Mouse (Mus musculus): Measurements from ENCODE around the gene Arhgap6.

Gene Arhgap6

DNA sequence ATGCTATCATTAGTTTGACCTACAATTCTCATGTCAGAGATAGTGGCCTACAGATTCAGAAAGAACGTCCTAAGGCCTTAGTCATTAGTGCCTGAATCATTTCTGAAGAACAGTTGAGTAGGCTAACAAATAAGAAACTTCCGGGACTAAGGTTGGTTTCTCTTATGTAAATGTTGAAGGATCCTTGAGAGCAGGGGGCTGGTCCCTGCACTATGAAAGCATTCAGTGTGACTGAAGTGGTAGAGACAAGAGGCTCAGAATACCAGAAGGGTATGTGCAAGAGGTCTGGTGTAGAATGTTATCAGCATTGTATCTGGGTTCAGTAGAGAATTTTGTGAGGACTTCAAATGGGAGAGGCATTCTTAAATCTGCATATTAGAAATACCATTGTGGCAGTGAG, 185.5 kb downstream of the Arhgap6 start:
- no peak for DNase-seq (ENCODE audit: low spot score)

DNA sequence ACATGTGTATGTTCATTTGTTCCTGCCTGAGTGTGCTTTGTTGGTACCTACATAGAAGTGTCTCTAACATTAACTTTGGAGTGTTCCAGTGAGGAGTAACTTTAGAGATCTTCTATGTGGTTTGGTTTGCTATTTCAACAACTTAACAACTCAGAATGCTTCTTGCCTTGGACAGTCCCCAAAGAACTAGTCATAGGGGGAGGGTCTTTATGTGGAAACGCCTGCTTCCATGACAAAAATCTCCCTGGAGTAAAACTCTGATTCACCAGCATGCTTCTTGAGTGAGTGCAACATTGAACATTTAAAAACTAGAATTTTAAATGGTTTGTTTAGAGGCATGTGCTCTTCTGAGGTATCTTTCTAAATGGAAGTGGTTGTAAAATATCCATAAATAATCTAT, 212.2 kb downstream of the Arhgap6 start:
- DNase-seq (ENCODE audit: low spot score): no peak

DNA sequence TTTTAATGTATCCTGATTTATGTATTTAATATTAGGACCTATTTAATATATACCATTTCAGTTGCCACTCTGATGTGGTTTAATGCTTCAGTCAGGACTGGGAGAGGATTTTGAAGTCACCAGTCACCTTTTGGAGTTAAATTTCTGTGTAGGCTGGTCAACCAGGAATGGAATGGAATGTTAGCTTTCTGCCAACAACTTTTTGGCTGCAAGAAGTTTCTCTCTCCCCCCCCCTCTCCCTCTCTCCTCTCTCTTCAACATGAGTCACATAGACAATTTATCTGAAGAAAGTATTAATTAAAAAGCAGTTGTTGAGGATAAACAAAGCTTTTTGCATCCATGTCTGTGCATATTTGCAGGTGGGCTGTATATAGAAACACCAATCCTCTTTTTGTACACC, 217.8 kb downstream of the Arhgap6 start:
- DNase-seq (ENCODE audit: low spot score): no peak

DNA sequence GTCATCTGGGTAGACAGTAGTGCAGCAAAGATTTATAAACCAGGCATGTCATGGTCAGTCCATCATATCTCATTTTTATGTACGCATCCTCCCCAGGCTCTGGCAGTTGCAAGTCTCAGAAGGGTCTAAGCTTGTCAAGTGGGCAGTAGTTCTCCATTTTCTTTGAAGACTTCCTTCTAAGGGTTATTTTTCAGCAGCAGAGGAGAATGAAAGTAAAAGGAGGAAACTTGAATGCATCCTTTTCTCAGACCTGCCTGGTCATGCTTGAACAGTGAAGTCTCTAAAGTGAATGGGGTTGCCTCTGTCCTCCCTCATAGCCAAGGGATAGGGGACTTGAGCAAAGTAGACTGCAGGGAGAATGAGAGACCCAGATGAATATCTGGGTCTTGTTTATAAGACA, 239.5 kb downstream of the Arhgap6 start:
- no peak for DNase-seq (ENCODE audit: low spot score)

DNA sequence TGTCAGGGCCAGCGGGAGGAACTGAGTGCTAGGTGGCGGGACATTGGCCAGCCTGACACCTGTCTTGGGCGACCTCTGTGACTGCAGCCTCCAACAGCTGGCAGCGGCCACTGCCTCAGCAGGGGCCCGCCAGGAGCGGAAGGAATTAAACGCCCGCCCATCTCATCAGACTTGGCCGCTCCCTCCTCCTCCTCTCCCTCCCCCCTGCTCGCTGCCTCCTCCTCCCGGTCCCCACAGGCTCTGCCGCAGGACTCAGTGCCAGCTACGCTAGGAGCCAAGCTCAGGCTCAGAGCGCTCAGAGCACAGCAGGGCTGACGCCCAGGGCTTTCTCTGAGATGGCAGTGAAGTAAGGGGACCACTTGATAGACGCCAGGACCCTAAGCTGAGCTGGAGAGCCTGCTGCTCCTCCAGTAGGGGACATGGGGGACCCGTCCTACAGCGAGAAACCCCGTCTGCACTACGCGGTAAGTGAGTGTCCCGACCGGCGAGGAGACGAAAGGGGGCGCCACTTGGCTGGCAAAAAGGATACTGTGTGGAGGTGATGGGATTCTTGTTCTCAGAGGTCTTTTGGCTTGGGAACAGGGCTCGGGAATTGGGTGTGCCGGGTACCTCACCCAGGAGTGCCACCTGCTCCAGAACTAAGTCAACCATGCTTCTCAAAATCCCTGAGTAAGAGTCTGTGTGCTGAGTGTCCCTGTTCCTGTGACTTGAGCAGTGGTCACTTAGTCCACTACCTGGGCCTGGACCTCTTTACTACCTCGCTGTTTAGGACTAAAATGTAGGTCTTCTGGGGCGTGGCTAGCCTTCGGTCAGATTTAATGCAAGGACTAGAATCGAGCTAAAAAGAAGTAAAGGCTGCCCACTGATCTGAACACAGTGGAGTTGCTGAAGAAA, 241.8 kb downstream of the Arhgap6 start:
- peak; percentile 35 for DNase-seq (ENCODE audit: low spot score)

DNA sequence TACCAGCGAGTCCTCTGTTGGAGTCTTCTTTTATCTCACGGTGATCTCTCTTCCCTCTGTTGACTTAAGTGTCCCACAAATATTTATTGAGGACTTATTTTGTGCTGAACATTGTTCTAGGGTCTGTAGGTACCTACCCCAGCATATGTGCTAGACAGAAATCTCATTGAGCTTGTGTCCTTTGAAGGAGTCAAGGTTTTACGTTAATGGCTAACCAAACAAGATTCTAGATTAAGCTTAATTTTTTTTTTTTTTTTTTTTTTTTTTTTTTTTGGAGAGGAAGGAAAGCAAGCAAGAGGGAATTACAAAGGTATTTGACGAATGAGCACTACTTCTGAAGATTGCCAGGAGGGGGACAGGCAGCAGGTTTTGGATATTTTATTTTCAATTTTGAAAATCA, 242.5 kb downstream of the Arhgap6 start:
- DNase-seq (ENCODE audit: low spot score): no peak

DNA sequence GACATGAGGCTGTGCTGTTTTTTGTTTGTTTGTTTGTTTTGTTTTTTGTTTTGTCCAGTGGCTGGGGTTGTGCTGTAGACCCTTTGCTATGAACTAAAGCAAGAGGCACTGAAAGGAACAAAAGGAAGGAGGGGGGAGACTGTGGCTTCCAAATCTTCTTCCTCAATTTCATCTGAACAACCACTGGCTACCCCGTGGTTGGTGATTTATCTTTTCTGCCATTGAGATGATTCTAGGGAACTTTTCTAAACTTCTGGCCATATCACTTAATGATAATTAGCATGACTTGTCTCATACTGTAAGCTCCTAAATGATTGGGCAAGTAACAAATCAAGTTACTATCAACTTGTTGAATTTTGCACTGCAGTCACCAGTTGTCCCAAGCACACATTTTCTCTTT, 249.0 kb downstream of the Arhgap6 start:
- no peak for DNase-seq (ENCODE audit: low spot score)

DNA sequence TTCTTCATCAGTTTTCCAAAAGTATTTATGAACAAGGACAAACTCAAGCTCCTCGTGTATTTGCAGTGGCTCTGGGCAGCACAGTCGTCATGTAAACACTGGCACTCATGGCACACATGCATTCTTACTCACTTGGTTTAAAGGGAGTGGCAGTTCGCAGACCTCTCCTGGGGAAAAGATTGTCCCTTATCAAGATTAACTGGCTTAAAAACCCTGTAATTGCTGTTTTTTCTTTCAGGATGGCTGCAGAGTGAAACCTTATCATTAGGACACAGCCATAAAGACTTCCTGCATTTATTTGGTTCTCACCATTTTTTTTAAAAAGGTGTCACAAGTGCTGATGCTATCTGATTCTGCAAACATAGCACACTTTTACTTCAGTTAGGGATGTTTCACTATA, 252.7 kb downstream of the Arhgap6 start:
- no peak for DNase-seq (ENCODE audit: low spot score)

DNA sequence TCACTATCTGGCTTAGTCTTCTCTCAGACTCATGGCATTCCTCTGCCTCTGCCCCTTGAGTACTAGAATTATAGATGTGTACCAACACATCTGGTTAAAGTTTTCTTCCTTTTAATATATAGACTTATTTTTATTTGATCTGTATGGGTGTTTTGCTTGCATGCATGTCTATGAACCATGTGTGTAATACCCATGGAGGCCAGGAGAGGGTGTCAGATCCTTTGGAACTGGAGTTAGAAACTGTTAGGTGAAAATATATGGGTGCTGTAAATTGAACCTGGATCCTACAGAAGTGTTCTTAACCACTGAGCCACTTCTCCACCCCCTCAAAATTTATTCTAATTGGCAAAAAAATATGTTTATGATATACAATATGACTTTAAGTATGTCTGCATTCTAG, 254.7 kb downstream of the Arhgap6 start:
- DNase-seq (ENCODE audit: low spot score): no peak

DNA sequence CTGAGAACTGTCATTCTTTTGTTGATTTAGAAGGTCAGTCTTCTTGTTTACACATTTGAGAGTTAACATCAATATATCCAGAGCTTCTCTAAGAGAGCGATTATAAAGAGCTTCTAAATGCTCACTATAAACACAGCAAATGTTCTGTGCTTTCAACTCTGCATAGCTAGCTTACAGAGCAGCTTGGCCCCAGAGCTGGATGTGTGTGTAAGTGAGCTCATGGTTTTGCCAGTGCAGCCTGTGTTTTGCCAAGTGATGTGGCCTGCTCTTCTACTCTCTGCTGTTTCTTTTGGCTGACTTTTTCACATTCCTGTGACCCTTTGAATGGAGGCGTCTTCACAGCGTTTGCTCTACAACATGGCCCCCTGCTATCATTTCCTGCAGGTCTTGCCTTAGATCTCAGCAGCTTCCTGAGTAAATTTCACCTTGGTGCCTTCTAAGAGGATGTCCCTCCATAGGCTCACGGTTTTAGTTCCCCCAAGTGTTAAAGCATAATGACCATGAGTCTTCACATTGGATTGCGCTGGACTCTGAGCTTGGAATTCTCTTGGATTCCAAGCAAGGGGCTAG, 259.1 kb downstream of the Arhgap6 start:
- DNase-seq (ENCODE audit: low spot score): no peak

DNA sequence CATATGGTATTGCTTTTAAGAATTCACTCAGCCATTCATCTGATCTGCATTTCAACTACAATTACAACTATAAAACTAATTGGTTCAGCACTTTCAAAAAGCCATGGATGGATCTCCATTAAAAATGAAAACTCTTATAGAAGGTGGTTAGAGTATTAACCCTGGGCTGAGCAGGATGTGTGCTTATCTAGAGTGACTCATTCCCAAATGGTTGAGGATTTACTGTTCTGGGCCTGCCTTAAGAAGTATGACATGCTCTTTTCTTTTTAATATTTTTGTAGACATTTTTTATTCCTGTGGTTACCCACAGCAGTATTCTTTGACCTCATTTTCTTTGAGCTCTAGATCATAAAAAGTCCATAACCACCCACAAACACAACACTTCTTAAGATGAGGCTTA, 267.7 kb downstream of the Arhgap6 start:
- DNase-seq (ENCODE audit: low spot score): no peak

DNA sequence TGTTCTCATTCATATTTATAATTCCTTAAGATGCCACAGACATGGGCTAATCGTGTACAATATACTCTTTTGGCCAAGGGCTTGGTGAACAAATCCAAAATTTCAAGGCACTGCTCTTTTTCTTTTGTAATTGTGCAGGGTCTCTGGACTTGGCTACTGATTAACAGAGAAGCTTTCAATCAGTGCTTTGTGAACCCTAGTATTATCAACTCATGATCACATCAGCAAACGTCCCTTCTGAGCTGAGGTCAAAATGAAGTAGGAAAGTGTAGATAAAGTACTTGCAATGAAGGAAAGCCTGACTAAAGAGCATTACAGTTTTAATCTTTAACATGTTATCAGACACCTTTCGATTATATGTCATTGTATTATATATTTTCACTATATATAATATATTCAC, 270.4 kb downstream of the Arhgap6 start:
- DNase-seq (ENCODE audit: low spot score): no peak

DNA sequence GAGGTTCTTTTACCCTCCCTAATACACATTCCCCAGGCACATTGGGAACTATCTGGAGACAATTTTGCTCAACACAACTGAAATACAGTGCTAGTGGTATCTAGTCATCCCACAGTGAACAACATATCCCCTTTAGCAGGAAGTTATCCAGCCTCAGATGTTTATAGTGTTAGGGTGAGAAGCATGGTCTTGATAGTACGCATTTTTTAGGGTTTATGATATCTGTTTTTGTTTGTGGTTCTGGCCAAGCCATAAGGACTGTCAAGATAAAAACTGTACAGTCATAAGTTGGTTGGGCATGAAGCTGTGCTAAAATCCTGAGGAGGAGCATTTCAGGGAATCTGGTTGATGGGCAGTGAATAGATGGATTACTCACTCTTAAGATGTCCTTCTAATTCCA, 271.0 kb downstream of the Arhgap6 start:
- no peak for DNase-seq (ENCODE audit: low spot score)

DNA sequence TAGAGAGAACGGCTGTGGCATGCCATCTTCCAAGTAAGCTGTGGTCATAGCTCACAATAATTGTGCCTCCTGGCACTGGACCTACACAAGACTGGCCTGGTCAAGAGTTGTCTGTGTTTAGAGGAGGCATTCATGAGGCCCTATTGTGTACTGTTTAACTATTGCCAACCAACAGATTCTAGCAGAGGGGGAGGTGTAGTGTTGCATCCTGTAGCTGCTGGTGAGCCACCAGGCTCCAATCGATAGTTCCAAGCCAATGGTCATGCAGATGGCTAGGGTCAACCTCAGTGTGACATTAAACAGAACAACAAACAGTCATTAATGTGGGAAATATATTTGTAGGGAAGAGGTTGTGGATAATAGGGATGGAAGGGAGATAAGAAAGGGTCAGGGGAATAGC, 280.1 kb downstream of the Arhgap6 start:
- DNase-seq (ENCODE audit: low spot score): no peak

DNA sequence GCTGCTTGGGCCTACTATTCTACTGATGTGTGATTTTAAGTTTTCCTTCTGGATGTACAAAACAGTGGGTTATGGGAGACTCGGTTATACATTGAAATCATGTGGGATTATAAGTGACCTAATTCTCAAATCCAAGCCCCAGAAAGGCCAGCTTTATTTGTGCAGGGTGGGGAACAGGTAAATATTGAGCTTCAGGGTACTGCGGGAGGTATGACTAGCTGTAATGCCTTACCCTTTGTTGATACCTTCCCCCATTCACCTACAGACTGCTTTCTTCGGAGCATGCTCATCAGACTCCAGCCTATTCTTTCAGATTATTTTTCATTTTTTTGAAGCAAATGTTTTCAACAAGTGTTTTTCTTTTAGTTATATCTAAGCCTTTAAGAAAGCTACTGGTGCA, 286.7 kb downstream of the Arhgap6 start:
- DNase-seq (ENCODE audit: low spot score): no peak

DNA sequence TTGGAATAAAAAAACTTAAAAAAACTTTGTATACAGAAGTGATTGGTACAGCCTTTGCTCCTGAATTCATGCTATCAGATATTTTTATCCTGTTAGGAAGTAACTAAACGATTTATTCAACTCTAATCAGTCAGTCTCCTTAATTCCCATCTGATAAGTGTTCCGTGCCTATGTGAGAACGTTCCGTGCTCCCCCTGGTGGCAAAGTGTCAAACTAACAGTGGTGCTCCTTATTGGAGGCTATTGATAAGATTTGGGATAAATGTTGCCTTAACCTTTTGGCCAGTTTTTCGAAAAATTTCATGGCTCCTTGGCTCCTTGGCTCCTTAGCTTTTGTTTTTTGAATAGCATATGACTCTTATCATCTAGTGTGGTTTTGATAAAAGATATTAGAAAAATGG, 291.0 kb downstream of the Arhgap6 start:
- peak; percentile 30 for DNase-seq (ENCODE audit: low spot score)

DNA sequence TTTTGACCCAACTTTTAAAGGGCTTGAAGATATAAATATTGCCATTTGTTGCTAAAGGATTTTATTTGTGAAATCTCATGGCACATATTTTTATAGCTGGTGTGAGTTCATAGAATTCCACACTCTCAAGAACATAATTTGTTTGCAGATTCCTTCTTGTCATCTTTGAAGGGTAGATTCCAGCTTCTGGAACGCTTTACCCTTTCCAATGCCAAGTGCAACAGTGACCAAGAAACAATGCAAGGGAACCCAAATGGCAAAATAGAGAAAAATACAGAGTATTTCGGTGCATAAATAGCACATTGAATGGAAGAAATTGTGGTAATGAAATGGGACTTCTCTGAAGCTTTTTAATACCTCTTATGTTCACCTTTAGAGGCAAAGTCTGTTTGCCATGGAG, 294.3 kb downstream of the Arhgap6 start:
- DNase-seq (ENCODE audit: low spot score): no peak

DNA sequence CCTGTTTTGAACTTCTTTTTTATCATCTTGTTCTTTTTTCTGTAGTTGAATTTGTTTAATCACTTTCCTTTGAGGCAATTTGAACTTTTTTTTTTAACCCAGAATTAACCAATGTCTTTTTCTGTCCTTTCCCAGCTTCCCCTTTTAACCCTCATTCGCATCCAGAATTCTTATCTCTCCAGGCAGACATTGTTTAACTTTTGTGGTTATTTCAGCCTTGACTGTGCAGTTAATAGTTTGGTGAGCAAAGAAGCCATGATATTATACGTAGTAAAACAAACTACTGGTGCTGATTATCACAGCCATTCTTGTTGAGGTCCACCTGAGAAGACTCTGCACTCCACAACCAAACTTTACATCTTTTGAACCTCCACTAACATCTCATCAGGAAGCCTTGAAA, 299.7 kb downstream of the Arhgap6 start:
- no peak for DNase-seq (ENCODE audit: low spot score)

DNA sequence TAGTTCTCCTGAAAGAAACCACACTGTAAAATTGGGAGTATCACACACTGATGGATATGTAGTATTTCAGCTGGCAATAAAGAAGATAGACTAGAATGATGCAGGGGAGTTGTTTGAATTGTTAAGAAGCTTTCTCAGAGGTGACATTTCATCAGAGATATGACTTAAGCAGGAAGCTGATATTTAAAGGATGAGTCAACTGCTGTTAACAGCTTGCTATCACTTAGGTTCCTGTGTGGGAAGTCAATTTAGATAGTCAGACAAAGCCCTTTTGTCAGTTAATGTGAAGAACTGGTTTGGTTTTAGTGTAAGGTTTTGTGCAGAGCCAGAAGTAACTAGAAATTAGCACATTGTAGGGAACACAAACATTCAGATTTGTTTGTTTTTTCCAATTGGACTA, 300.7 kb downstream of the Arhgap6 start:
- DNase-seq (ENCODE audit: low spot score): no peak

DNA sequence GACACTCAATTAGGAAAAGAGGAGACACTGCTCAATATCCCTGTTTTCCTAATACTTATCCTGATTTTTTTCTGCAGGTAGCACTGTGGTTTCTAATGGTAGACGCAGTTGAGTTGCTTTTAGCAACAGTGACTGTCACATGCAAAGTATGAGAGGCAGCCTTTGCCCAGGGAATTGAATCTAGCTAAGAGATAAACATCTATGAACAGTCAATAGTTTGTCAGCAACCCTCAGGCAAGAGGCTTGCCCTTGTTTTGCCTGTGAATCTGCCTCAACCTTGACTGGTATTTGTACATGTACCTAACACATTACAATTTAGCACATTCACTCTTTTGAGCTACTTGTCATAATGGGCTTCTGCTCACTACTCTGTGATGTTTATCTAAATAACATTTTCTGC, 307.8 kb downstream of the Arhgap6 start:
- no peak for DNase-seq (ENCODE audit: low spot score)

DNA sequence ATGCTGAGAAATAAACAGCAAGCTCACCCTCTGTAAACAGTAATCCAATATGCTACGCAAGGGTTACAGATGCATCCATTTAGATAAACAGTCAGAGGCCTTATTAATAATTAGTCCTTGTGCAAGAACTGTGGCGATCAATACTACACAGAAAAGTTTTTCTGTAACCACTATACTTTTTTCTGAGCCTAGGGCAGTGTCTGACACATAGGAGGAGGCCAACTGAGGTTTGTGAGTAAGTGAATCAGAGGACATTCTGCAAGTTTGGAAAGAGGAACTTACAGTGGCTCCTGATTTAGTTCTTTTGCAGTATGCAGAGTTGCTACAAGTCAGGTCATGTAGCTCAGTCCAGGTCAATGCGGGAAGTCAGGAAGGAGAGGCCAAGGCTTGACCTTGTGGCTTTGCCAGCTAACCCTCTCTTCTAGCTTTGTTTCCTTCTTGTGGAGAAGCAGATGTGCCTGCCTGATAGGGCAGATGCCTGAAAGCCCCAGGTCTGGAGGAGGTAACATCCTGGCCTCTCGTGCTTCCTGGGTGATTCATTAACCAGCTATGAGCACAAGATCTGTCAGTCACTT, 311.2 kb downstream of the Arhgap6 start:
- DNase-seq (ENCODE audit: low spot score): no peak

DNA sequence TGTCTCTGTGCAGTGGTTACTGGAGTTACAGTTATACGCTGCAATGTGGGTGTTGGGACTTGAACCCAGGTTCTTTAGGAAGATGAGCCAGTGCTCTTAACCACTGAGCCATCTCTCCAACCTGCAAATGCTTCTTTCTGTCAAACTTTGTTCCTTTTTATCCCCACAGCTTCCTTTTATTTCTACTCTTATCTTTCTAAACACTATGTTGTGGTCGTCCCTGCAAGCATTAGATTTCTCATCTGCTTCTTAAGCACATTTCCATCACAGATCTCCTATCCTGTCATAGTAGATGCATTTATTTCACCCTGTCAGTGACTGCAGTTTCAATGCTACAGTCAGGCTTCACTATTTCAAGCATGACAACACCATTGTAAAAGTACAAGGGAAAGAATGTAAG, 312.5 kb downstream of the Arhgap6 start:
- DNase-seq (ENCODE audit: low spot score): no peak

DNA sequence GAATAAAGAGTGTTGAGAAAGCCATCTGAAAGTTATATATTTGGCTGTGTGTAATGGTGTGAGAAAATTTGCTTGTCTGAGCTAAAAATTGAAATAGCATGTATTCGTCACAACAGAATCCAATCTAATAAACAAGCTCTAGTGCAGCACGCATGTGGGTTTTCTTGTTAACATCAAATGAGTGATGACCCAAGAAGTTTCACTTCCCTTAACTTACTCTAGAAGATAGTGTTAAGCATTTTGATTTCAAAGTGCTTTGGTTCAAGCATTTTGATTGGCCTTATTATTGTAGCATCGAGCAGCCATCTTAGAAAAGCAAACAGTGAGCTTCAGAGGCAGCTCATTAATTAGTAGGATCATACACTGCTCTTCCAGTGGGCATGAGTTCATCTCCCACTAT, 315.1 kb downstream of the Arhgap6 start:
- DNase-seq (ENCODE audit: low spot score): no peak

DNA sequence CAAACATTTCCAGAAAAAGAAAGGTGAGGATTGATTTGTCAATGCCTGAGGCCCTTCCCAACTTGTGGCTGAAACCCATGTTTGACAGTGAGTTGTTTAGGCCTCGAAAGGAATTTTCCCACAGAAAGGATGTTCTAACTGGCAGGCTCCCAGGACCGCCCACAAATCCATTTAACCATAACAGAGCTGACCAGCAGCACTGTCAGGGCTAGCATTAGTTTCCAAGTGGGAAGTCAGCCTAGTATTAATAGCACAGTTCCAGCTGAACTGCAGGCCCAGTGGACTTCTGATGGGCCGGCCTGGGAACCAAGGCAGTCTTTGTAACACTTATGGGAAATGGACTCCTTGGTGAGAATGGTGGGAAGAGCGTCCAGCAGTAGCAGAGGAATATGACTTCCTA, 317.8 kb downstream of the Arhgap6 start:
- no peak for DNase-seq (ENCODE audit: low spot score)
